Mouse (Mus musculus) embryonic facial prominence, embryonic 11.5 days (tissue): ENCODE measurements at regions not wholly inside any gene's neighbourhood (a gene's known extent, or its start where the extent isn't known, plus 50 kb on each side); places are given as distances from the start of the nearest gene placed in this dataset.
"Not testable (repeated sequence)": the region's sequence is repeated elsewhere in the genome, so short reads cannot be mapped to it uniquely, and the experiment has no call there.

Experiments
- ATAC-seq: fragments of 200-750 bp; cut with Nextera tagmentation; replicated peaks from 2 replicates; pipeline ENCODE4 v1.8.0; 2017; ENCODE audit warnings: low read depth; ENCODE audit not compliant: insufficient number of reproducible peaks, low FRiP score, low TSS enrichment
- DNase-seq: peaks from one replicate; pipeline ENCODE4 v3.0.0-alpha.2; 2015; ENCODE audit warnings: low spot score
- H3K27ac ChIP-seq: fragments of 300-500 bp; sonication (generic); replicated peaks from 2 replicates; pipeline ENCODE4 v1.5.1; 2014; ENCODE audit warnings: mild to moderate bottlenecking, low read depth, low read length, control low read depth
- H3K27me3 ChIP-seq: fragments of 300-500 bp; sonication (generic); 2 replicates; pipeline ENCODE4 v1.6.1; 2014; ENCODE audit warnings: mild to moderate bottlenecking, low read length, moderate library complexity, mixed read lengths; ENCODE audit not compliant: control insufficient read depth, insufficient read depth
- H3K36me3 ChIP-seq: fragments of 300-500 bp; sonication (generic); replicated peaks from 2 replicates; pipeline ENCODE4 v1.6.1; 2014; ENCODE audit warnings: low read depth, mild to moderate bottlenecking, low read length, moderate library complexity, mixed read lengths; ENCODE audit not compliant: control insufficient read depth, insufficient read depth
- H3K4me1 ChIP-seq: fragments of 300-500 bp; sonication (generic); 2 replicates; pipeline ENCODE4 v1.6.1; 2014; ENCODE audit warnings: low read length, mixed read lengths; ENCODE audit not compliant: control insufficient read depth, insufficient read depth
- H3K4me2 ChIP-seq: fragments of 300-500 bp; sonication (generic); 2 replicates; pipeline ENCODE4 v1.6.1; 2014; ENCODE audit warnings: low read depth, mild to moderate bottlenecking, control low read depth, low read length, moderate library complexity
- H3K4me3 ChIP-seq: fragments of 300-500 bp; sonication (generic); 2 replicates; pipeline ENCODE4 v1.5.1; 2014; ENCODE audit warnings: low read depth, low read length, control low read depth
- H3K9ac ChIP-seq: fragments of 300-500 bp; sonication (generic); replicated peaks from 2 replicates; pipeline ENCODE4 v1.6.1; 2014; ENCODE audit warnings: mild to moderate bottlenecking, control low read depth, low read length
- H3K9me3 ChIP-seq: fragments of 300-500 bp; sonication (generic); replicated peaks from 2 replicates; pipeline ENCODE4 v1.6.1; 2016; ENCODE audit warnings: mild to moderate bottlenecking, low read length, inconsistent platforms, mixed read lengths; ENCODE audit not compliant: control insufficient read depth
- WGBS: fragments of 180-500 bp; shearing (Covaris S2); extraction: QIAGEN DNeasy Blood & Tissue Kit; methylation state at CpG from one replicate; pipeline ENCODE4 v1.1.7; 2014; 5-methylcytosine and 5-hydroxymethylcytosine counted together

GRCm38 (mm10) chr12:79984025-79984790 is 128.6 kb downstream of the Zfp36l1 start:
- Histone ChIP-seq H3K27me3 (no peaks in the 10 kb centered on the region), H3K4me1 (peaks cover 2% of the 10 kb centered on the region; the same call in 1 of the 2 replicates), H3K36me3 (no peaks in the 10 kb centered on the region), H3K9me3 (no peaks in the 10 kb centered on the region), H3K4me2 (no peak overlapping the region), H3K9ac (no peak overlapping the region), H3K27ac (no peak overlapping the region), H3K4me3 (no peak overlapping the region)
- ATAC-seq (no peak), DNase-seq (peak; percentile 42)
- 34% methylated on average over 10 of the region's 10 CpGs for WGBS

- no peaks in the 10 kb centered on the region for H3K27me3 ChIP-seq
- no peaks in the 10 kb centered on the region for H3K36me3 ChIP-seq
- whole genome bisulfite sequencing, result 49% methylated on average over 6 of the region's 6 CpGs
- H3K27ac ChIP-seq, result no peak overlapping the region
- no peak overlapping the region for H3K9ac ChIP-seq
- no peaks in the 10 kb centered on the region for H3K9me3 ChIP-seq
- H3K4me2 ChIP-seq, result no peak overlapping the region
- no peak for DNase-seq
- peaks cover 2% of the 10 kb centered on the region; the same call in 1 of the 2 replicates for H3K4me1 ChIP-seq
- no peak for ATAC-seq
- no peak overlapping the region for H3K4me3 ChIP-seq
Observed at GRCm38 (mm10) chr12:79983232-79983631, 129.6 kb downstream of the Zfp36l1 start.

DNA sequence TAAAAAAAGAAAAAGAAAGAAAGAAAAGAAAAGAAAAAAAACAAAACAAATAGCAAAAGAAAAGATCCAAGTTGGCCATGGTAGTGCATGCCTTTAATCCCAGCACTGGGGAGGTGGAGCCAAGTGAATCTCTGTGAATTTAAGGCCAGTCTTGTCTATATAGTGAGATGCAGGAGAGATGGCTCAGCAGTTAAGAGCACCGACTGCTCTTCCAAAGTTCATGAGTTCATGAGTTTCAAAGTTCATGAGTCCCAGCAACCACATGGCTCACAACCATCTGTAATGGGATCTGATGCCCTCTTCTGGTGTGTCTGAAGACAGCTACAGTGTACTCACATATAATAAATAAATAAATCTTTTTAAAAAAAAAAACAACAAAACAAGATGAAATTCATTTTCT is 130.3 kb downstream of the Zfp36l1 start:
- not testable (repeated sequence) for H3K4me2 ChIP-seq, H3K27ac ChIP-seq, H3K27me3 ChIP-seq, H3K4me1 ChIP-seq, H3K4me3 ChIP-seq, H3K9ac ChIP-seq, H3K36me3 ChIP-seq, ATAC-seq, H3K9me3 ChIP-seq, DNase-seq
- 65% methylated on average over 1 of the region's 1 CpGs for WGBS

GRCm38 (mm10) chr12:79980711-79981110 is 132.1 kb downstream of the Zfp36l1 start:
- Histone ChIP-seq H3K4me3 (no peak overlapping the region), H3K4me1 (no peaks in the 10 kb centered on the region), H3K27me3 (no peaks in the 10 kb centered on the region), H3K9ac (no peak overlapping the region), H3K27ac (no peak overlapping the region), H3K4me2 (no peak overlapping the region), H3K9me3 (no peaks in the 10 kb centered on the region), H3K36me3 (no peaks in the 10 kb centered on the region)
- no peak for ATAC-seq
- DNase-seq, result no peak
- WGBS, result 88% methylated on average over 4 of the region's 4 CpGs

- ATAC-seq, result no peak
- Histone ChIP-seq H3K36me3 (no peaks in the 10 kb centered on the region), H3K4me3 (no peak overlapping the region), H3K9ac (no peak overlapping the region), H3K27me3 (no peaks in the 10 kb centered on the region), H3K27ac (no peak overlapping the region), H3K4me1 (peaks cover 5% of the 10 kb centered on the region), H3K9me3 (no peaks in the 10 kb centered on the region), H3K4me2 (no peak overlapping the region)
- 96% methylated on average over 3 of the region's 3 CpGs for WGBS
- no peak for DNase-seq
Observed at GRCm38 (mm10) chr12:79977136-79977535, 135.7 kb downstream of the Zfp36l1 start.

- H3K27ac ChIP-seq, result no peak overlapping the region
- H3K9me3 ChIP-seq, result no peaks in the 10 kb centered on the region
- H3K27me3 ChIP-seq, result no peaks in the 10 kb centered on the region
- WGBS, result 54% methylated on average over 9 of the region's 9 CpGs
- no peaks in the 10 kb centered on the region for H3K36me3 ChIP-seq
- no peak overlapping the region for H3K4me2 ChIP-seq
- no peak overlapping the region for H3K4me3 ChIP-seq
- H3K9ac ChIP-seq, result no peak overlapping the region
- peaks cover 15% of the 10 kb centered on the region for H3K4me1 ChIP-seq
- DNase-seq (no peak), ATAC-seq (no peak)
Observed at GRCm38 (mm10) chr12:79975466-79976239, 137.2 kb downstream of the Zfp36l1 start.

DNA sequence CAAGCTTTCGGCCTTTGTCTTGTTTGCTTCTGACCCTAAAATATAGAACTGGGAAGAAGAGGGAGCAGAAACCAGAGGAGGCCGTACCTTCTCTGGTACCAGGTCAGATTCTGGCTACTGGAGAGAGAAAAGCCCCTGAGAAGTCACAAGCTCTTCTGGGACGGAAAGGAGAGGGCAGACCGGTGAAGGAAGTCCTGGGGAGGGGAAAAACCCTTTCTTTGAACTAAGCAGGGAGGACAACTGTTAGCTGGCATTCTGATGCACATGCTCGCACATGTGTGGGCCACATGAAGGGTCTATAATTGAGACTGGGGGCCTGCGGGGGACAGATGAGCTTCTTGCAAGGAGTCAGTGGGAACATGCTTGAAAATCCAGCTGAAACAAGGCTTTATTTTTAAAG is 137.8 kb downstream of the Zfp36l1 start:
- Histone ChIP-seq H3K27me3 (no peaks in the 10 kb centered on the region), H3K9ac (no peak overlapping the region; the same call in 1 of the 2 replicates), H3K4me2 (no peak overlapping the region; the same call in 1 of the 2 replicates), H3K27ac (peak overlapping the region; percentile 62; the same call in 1 of the 2 replicates), H3K36me3 (no peaks in the 10 kb centered on the region), H3K9me3 (no peaks in the 10 kb centered on the region), H3K4me1 (peaks cover 21% of the 10 kb centered on the region), H3K4me3 (no peak overlapping the region)
- 59% methylated on average over 6 of the region's 6 CpGs for WGBS
- no peak for ATAC-seq
- no peak for DNase-seq

DNA sequence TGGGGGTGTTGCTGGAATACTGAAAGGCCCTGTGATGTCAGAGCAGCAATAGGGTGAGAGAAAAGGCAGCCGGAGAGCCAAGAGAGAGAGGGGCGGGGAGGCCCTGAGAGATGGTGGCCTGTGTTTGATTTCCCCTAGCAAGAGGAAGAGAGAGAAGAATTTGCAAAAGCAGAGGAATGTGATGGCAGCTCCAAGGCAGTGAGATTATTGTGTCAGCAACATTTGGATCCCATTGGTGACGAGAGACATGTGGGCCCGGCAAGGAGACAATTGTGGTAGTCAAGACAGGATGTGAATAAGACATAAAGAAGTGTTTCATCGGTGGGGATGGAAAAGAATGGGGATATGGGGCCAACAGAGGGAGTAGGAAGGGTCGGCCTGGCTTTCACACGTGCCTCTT is 138.3 kb downstream of the Zfp36l1 start:
- Histone ChIP-seq H3K4me2 (no peak overlapping the region; the same call in 1 of the 2 replicates), H3K4me1 (peaks cover 24% of the 10 kb centered on the region), H3K27me3 (no peaks in the 10 kb centered on the region), H3K27ac (peak overlapping the region; percentile 62), H3K9ac (no peak overlapping the region), H3K9me3 (no peaks in the 10 kb centered on the region), H3K4me3 (no peak overlapping the region), H3K36me3 (no peaks in the 10 kb centered on the region)
- ATAC-seq (no peak), DNase-seq (no peak)
- WGBS, result 38% methylated on average over 7 of the region's 7 CpGs
